Mouse (Mus musculus): ENCODE data around the gene Cldn34b1.
"Not testable (repeated sequence)": the region's sequence is repeated elsewhere in the genome, so short reads cannot be mapped to it uniquely, and the experiment has no call there.

Gene Cldn34b1

GRCm38 (mm10) chrX:154890167-154890566, at the start of gene Cldn34b1:
TSS of gene Cldn34b1 (minus strand) at chrX:154890267.
- in situ Hi-C loops (cut with MboI; ENCODE audit: unreplicated experiment in 2 of 2), result not testable (repeated sequence)

GRCm38 (mm10) chrX:154935887-154936286, 45.8 kb upstream of the Cldn34b1 start, which contains the start of gene Magea6:
TSS of gene Magea6 (minus strand) at chrX:154935987.
- in situ Hi-C loops (cut with MboI; ENCODE audit: unreplicated experiment in 2 of 2), result loop anchor here in 1 of 2 experiments (25.0 kb wide), 1 partner anchor 949 kb away; no protein-coding TSS in a partner anchor
